Mouse (Mus musculus): ENCODE data around the gene Ddx54.

Ddx54 gene

DNA sequence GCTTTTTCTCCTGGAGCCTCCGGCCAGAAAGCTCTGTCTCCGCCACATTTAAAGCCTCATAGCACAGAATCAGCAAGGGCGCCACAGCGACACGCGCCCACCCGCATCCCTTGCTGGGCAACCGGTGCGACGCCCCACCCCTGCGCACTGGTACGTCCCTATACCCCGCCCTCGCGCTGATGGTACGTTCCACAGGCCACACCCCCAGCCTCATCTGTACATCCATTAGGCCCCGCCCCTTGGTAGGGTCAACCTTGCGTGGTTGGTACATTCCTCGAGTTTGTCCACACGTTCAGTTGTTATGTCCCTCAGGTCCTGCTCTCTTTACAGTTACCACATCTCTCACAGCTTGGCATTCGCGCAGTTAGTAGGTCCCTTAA is at the start of gene Ddx54, which contains the start of gene Rita1:
Gene Ddx54, plus strand, starts transcription at position 298 of the 380 bp plus-strand sequence.
Gene Rita1, minus strand, starts transcription at position 148 of the 380 bp plus-strand sequence.
- peak; percentile 97 for DNase-seq (ENCODE audit: low read depth, low spot score)

DNA sequence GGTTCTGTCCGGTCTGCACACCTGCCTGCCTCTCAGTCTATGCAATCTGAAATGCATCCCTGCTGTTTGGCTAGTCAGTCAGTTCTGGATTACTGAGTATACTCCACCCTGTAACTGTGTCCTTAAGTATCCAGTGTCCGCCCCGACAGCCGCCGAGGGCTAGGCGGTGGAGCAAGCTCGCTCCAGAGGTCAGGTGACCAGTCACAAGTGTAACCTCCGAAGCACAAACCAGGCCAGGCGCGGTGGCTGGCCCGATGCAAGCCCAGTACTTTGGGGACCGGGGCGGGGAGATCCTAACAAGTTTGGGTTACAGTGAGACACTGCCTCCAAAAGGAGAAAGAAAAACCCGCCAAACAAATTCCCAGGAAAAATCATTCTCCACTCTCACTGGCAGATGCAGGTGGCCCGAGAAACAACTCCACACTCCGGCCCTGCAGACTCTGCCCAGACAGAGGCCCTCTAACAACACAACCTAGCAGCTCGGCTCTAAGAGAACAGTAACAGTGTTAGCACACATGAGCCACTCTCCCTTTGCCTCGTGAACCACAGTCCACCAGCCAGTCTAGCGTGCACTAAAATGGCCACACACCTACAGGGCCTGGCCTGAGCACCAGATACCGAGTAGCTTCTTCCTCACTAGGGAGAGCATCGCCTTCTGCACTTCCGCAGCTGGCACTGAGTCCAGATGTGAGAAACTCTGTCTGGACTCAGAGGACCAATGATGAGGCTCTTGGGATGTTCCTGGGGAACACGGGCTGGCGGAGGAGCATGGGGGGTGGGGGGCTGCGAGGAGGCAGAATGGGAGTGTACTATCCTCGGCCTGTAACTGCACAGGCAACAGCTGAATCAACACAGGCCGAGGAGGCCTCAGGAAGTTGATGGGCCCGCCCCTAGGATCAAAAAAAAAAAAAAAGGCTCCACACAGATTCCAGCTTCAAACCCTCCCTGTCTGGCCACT is 49.3 kb upstream of the Ddx54 start:
- DNase-seq (ENCODE audit: low read depth, low spot score): peak; percentile 43

DNA sequence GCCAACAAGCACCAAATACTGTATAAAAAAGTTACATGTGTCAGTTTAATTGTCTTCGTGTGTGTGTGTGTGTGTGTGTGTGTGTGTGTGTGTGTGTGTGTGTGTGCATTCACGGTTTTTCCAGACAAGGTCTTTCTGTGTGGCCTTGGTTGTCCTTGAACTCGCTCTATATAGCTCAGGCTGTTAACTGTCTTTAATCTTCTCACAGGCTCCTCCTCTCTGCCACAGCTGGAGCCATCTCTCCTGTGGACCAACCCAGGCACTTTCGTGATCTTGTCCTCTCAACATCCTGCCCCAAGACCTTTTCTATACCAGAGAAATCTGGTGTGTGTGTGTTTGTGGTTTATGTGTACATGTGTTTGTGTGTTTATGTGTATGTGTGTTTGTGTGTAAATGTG is 48.6 kb upstream of the Ddx54 start:
- no peak for DNase-seq (ENCODE audit: low read depth, low spot score)

DNA sequence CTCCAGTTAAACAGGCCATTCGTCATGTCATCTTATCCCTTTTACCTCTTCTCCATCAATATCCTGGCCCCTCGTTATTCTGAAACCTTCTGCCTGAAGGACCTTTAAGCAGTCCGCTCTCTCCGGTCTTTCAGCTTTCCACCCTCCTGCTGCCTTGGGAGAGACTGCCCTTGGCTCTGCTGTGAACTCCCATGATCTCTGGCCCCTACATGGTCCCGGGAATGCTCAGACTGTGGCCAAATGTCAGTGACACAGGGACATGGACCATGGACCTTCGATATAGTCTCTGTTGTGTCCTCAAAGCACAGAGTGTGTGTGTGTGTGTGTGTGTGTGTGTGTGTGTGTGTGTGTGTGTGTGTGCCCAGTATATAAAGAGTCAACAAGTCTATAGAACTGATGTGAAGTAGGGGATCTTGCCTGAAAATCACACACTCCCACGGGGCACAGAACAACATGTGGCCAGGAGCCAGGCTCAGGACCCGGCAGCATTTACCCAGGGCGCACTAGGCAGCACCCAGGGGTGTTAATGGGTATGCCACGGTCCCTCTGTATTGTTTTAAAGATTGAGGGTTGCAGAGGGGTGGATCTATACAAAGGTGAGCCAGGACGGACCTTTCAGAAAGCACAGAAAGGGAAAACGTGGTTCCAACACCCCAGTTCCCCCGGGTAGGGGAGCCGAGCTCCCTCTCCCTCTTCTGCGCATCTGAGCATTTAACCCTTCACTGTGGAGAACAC is 47.2 kb upstream of the Ddx54 start:
- DNase-seq (ENCODE audit: low read depth, low spot score): no peak

DNA sequence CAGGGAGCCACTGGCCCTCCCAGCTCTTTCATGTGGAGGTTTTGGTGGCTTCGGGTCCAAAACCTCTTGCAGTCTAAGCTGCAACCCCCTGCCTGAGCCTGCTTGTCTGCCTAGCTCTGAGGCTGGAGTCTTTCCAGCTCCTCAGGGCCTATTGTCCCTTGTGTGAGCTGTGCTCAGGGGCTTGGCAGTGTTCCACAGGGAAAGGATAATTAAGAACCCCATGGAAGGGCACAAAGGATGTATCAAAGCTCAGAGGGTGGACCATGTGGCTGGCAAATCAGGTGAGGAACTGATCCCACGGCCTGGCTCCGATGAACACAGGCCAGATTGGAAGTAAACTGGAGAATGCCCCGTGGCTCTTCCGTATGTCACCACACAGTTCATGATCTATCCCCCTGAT is 46.4 kb upstream of the Ddx54 start:
- no peak for DNase-seq (ENCODE audit: low read depth, low spot score)

DNA sequence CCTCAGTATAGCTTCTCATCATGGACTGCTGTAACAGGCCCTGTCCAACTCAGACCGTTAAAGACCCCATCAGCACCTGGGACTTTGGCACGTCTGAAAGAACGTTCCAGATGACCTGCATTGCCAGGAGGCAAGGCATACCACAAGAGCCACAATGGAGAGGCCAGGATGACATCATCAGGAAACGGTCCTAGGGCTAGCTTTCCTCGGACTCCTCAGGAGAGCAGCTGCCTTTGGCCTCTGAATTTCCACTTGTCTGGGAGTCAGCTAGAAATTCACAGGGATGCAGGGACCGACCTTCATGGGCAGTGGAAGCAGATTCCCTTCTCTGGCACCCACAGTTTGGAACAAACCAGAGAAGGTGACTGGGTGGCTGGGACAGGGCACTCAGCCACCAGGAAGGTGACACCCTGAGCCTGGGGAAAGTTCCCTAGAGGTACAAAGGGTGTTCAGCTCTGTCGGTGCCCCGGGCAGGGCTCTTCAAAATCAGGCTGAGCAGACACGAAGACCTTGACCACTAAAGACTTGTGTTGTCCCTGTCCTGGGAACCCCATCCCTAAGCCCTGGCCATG is 45.8 kb upstream of the Ddx54 start:
- no peak for DNase-seq (ENCODE audit: low read depth, low spot score)

DNA sequence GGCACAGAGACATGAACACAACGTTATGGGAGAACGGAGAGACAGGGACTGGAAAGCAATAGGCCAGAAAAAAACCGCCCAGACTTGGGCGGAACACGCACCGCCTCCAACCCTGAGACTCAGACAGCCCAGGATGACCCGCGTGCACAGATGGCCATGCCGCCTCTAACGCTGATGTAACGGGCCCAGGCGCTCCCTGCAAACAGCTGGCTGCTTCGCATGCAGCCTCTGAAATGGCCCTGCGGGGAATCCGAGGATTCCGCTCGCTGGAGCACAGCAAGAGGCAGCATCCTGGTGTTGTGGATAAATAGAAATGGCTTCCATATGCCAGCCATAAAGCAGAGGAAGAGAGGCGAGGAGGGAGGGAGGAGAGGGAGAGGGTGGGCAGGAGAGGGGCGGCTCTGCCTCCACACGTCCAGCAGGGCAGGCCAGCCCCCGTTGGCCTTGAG is 45.3 kb upstream of the Ddx54 start:
- DNase-seq (ENCODE audit: low read depth, low spot score): peak; percentile 79

DNA sequence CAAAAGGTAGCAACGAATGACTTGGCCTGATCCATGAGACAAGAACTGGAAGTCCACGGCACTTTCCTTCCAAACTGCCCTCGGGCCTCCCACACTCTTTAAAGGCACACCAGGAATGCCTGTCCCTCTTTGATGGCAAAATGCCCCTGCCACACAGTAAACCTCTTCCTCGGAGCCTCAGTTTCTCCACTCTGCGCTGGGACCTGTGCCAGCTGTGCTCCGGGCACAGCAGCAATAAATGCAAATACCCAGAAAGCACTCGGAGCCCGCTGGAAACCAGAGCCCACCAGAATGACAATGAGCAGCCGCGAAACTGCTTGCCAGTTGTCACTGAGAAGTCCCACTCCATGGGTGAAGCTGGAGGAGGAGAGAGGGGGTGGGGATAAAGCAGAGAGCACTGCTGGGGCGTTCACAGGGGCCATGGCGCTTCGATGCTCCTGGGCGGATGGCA is 44.8 kb upstream of the Ddx54 start:
- DNase-seq (ENCODE audit: low read depth, low spot score): no peak

DNA sequence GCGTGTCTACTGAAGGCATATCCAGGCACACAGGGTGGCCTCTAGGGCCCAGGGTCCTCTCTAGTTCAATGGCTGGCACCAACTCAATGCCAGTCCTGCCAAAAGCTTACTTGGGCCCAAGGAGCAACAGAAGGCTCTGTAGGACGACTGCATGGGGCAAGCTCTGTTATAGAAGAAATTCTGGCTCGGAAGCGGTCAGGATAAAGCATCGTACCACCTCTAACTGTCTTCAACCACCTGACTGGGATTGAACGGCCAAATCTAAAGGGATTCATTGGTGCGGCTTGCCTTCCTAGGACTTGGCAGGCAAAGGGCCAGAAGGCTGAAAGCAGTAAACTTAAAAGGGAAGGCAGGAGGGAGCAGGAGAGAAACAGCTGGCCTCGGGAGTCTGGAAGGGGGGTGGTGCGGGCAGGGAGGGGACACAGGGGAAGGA is 44.2 kb upstream of the Ddx54 start:
- no peak for DNase-seq (ENCODE audit: low read depth, low spot score)

DNA sequence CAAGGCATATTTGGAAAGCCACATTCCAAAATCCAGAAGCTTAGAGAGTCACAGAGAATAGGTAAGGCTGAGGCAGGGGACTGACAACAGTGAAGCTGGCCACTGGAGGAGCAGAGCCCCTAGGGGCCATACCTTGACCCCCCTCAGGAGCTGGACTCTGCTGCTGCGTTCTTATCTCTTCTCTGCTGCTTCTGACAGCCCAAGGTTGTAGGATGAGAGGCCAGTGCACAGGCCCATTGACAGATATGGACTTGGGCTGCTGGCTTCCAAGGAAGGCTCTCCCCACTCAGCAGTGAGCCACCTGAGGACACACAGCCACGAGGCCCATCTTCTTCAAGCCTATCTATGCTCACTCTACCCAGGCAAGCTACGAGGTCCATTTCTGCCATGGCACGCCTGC is 43.6 kb upstream of the Ddx54 start:
- DNase-seq (ENCODE audit: low read depth, low spot score): no peak

DNA sequence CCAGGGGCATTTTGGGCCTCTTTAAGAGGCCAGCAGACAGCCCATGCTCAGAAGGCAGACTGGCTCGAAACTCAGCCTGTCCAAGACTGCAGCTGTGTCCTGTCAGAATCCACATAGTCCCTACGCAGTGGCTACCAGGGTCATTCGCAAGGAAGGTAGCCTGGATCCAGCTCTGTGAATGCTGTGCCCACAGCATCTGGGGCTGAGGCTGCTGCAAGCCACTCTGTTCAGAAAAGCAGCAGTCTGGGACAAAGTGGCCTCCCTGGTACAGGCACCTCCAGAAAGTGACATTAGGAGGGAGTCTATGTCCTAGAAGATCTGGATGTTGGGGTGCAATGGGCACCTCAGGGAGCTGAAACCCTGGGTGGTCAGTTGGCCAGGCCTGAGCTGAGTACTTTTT is 42.7 kb upstream of the Ddx54 start:
- DNase-seq (ENCODE audit: low read depth, low spot score): no peak

DNA sequence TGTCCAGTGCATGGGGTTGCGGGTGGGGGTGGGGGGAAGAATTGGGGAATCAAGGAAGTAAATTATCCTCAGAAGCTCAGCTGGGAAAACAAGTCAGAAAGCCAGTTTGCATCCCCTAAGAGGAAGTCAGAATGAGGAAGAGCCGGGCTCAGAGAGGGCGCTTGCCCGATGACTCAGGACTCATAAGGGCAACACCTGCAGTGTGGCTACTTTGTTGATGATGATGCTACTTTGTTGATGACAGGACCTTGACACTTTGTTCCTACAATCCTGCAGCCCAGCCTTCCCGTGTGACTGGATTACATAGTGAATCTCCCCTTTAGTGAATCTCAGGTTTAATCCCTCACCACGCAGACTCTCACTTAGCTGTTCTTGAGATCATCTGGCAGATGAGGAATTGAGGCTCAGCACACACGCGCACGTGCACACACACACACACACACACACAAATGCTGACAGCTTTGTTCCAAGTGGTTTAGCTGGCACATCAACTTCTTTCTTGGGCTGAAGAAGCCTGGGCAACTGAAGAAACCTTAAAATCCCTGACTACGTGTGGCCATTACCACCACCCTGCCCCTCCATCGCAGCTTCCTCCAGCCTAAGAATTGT is 42.1 kb upstream of the Ddx54 start:
- DNase-seq (ENCODE audit: low read depth, low spot score): no peak

DNA sequence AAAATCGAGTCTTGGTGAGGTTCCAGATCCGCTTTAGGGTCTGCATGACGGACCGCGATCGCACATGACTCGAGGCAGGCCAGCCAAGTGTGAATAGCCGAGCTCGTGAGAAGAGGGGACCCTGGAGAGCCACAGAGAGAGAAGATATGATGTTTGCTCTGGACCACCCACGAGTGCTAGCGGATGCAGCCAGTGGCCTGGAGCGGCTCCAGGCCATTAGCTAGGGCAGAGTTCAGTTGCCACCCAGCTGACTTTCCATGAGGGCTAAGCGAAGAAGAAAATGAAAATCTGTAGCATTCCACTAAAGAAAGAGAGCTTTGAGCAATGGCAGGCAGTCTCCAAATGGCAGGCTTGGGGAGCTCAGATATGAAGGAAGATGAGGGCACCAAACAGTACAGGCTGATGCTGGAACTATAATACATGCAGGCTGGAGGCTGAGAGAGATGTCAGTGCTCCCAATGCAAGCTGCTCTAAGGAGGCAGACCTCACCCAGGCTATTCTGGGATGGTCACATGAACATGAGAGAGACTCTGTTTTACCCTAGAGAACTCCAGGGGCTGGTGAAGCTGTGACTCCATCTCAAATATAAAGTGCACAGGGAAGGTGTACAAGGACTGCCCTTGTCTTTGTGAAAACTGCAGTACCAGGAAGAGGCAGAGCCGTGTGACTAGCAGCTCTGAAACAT is 41.3 kb upstream of the Ddx54 start:
- DNase-seq (ENCODE audit: low read depth, low spot score): no peak

DNA sequence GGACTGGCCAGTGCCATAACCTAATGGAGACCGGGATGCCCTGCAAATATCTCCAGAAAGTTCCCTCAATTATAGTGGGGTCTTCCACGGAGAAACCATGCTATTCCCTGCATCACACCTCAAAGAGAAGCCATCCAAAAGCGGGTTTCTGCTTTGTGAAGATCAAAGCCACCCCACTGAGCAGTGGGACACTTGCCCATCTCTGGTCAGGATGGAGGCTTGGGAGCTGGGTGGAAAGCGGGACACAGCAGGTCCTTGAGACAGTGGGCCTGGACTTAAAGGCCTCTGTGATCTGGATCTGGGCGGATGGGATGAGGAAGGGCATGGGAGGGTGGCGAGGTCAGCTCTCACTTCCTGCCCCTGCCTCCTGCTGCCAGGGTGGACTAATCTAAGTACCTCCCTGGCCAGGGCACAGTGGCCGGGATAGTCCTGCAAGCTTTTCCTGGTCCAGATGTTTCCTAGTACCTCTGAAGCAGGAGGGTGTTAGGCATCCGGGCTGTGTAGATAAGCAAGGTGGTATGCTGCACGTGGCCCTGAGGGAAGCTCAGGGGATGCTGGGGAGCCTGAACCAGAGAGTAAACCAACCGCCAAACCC is 38.0 kb upstream of the Ddx54 start:
- DNase-seq (ENCODE audit: low read depth, low spot score): no peak

DNA sequence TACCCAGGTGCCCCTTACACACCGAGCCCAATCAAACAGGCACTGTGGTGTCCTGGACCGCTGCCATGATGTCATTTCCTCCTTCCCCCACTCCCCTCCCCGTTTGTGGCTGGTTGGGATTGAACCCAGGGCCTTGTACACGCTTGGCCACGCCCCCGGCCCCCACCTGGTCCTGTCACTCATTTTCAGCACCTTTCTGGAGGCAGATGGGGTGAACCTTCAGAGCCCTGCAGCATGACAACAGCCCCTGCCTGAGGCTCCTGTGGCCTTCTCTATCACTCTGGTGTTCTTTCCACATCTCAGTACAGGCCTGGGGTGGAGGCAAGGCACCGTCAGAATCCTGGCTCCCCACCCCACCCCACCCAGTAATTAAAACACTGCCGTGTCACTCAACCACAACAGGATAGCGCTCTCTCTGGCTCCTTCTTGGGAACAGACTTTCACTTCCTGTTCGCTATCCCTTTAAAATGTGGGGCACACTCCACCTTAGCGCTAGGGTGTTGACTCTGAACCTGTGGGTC is 35.7 kb upstream of the Ddx54 start:
- DNase-seq (ENCODE audit: low read depth, low spot score): no peak

DNA sequence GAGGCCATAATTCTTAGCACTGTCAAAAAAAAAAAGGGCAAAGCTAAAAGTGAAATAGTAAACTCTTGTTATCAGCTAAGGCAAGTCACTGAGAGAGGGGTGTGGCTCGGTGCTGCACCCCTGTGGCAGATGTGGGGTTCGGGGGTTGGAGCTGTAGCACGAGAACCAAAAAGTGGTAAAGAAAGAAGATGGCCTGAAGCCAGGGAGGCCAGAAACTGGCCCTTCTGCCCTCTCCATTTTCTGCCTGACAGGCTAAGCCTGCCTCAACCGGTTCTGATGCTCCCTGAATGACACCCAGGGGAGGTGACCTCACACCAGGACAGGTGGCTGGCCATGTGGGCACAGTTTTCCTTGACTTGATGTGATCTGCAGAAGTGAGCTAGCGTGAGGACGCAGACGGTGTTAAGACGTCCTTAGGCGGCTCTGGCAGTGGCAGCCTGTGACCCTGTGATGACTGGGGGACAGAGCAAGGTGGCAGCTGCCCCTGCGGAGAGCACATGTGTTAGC is 34.6 kb upstream of the Ddx54 start:
- no peak for DNase-seq (ENCODE audit: low read depth, low spot score)

DNA sequence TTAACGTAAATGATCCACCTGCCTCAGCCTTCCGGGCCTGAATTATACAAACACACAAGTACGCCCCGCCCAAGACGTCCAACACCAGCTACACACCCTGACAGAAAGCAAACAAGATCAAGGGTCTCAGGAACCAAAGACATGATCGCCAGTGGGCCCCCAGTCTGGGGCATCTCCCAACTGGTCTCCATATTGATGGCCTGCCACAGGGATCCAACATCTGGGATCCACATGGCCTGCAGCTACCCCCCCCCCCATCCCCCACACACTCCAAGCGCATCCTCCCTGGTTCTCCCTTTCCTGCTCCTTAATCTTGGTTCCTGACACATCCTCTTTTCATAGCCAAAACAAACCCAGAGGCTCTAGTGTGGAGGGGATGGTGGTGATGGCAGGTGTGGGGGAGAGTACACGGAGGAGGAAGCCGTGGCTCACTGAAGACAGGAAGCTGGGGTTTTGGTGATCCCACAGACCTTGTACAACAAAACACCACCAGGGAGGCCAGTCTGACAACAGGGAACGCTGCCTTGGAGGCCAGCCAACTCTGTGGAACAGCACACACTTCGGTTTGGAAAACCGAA is 33.9 kb upstream of the Ddx54 start:
- peak; percentile 32 for DNase-seq (ENCODE audit: low read depth, low spot score)

DNA sequence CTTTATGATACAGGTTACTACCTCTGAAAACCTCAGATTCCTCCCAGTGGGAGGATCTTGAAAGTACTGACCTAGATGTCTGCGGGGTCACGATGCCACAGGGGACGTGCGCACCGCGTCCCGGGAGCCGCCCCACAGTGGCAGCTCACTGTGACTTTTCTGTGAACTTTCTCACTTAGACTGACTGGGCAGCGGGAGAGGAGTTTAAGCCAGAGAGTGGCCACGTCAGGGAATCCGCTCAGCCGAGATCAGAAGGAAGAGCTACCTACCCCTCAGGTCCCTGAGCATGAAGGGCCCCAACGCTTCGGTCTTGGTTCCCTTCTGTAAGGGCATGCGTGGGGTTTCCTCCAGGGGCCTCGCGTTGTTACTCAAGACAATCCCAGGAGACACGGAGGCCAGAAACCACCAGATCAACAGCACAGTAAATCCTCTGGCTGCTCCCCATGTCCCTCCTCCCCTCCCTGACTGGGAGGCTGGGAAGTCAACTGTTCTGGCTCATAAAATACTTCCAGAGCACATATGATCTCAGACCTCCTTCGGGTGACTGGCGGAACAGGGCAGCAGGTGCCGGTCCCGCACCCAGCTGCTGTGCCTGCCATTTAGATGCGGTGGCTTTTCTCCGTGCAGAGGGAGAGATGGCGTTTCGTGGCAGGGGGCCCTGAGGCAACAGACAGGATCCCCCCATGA is 33.2 kb upstream of the Ddx54 start:
- peak; percentile 54 for DNase-seq (ENCODE audit: low read depth, low spot score)

DNA sequence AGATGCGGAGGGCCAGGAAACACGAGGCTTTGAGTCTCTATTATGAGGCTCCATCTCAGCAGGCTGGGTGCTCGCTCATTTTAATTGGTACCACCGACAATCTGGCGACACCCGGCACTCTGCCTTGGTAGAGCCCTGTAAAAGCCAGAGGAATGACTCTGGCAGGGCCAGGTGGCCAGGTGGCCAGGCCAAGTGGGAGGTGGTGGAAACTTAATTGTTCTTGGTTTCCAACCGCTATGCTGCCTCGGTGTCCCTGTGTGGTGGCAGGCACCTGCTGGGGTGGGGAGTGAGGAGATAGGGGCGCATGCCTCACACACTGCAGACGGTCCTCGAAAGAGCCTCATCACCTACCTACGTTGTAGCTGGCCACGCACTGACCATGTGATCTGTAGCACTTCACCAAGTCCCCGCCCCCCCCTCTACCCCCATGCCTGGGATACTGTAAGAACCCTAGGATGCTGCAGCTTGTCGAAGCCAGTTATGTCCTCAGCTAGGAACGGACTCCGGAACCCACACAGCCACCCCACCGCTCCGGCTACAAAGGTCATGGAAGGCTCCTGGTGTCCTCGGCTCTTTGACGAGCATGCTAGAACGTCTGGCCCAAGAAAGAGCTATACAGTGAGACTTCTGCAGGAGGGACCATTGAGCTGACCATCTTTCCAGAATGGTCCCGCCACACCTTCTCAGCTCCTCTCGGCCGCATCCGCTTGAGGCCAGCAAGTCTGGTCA is 32.5 kb upstream of the Ddx54 start:
- no peak for DNase-seq (ENCODE audit: low read depth, low spot score)

Measured in forelimb bud, embryonic 11.5 days (tissue).